Mouse (Mus musculus): ENCODE data around the gene Olfr1381.
A peak's percentile ranks its signal among the peaks of the same experiment; 100 is the strongest.
"Not testable (repeated sequence)": the region's sequence is repeated elsewhere in the genome, so short reads cannot be mapped to it uniquely, and the experiment has no call there.

The Olfr1381 gene

GRCm38 (mm10) chr11:49543149-49543548, at the start of gene Olfr1381:
Gene Olfr1381 (plus strand): TSS chr11:49543449.
- DNase-seq (ENCODE audit: low spot score) = not testable (repeated sequence)

GRCm38 (mm10) chr11:49518086-49518485, 25.2 kb upstream of the Olfr1381 start:
- DNase-seq (ENCODE audit: low spot score) = no peak

GRCm38 (mm10) chr11:49519348-49519747, 23.9 kb upstream of the Olfr1381 start, which contains the start of gene Olfr1383:
Gene Olfr1383 (plus strand): TSS chr11:49519648.
- no peak for DNase-seq (ENCODE audit: low spot score)

- no peak for DNase-seq (ENCODE audit: low spot score)
Measured at GRCm38 (mm10) chr11:49527947-49528346, 15.3 kb upstream of the Olfr1381 start, which contains the start of gene Olfr1382. Gene Olfr1382 (plus strand): TSS chr11:49528247.

- no peak for DNase-seq (ENCODE audit: low spot score)
Measured at GRCm38 (mm10) chr11:49532761-49533160, 10.5 kb upstream of the Olfr1381 start.

- DNase-seq (ENCODE audit: low spot score) = peak; percentile 15
Measured at GRCm38 (mm10) chr11:49536631-49537030, 6.6 kb upstream of the Olfr1381 start.

- DNase-seq (ENCODE audit: low spot score) = not testable (repeated sequence)
Measured at GRCm38 (mm10) chr11:49554033-49554432, 10.8 kb downstream of the Olfr1381 start.

- DNase-seq (ENCODE audit: low spot score) = not testable (repeated sequence)
Measured at GRCm38 (mm10) chr11:49556578-49556977, 13.3 kb downstream of the Olfr1381 start, which contains the start of gene Olfr1380. Gene Olfr1380 (plus strand): TSS chr11:49556878.

GRCm38 (mm10) chr11:49575054-49575453, 31.8 kb downstream of the Olfr1381 start:
- not testable (repeated sequence) for DNase-seq (ENCODE audit: low spot score)

- DNase-seq (ENCODE audit: low spot score) = not testable (repeated sequence)
Measured at GRCm38 (mm10) chr11:49580452-49580851, 37.2 kb downstream of the Olfr1381 start.

- DNase-seq (ENCODE audit: low spot score) = no peak
Measured at GRCm38 (mm10) chr11:49590213-49590612, 47.0 kb downstream of the Olfr1381 start.

GRCm38 (mm10) chr11:49597149-49597548, 53.9 kb downstream of the Olfr1381 start:
- not testable (repeated sequence) for DNase-seq (ENCODE audit: low spot score)

Measured in layer of hippocampus, adult 11-12 months (tissue).